In genomic region chr9:69125011-69125786, GRCm38 (mm10) we compare ENCODE assay signal across 8 mouse cellular contexts.
DNase-seq lines count a peak whose midpoint lies in the region; ATAC-seq and TF ChIP-seq lines count a peak whose summit lies in the region.

No protein-coding gene starts in this region.

- H3K4me3 ChIP-seq in spleen, adult 2 months (ENCODE audit: extremely low read depth, insufficient read depth, insufficient read length), result peak overlapping the region; percentile 58; the same call in 1 of the 2 replicates
- peak overlapping the region; percentile 41 for H3K4me3 ChIP-seq in embryonic facial prominence, embryonic 10.5 days
- peak overlapping the region; percentile 60 for H3K4me3 ChIP-seq in kidney, adult 2 months (ENCODE audit: insufficient read depth, low read depth, low read length)
- H3K4me3 ChIP-seq in limb, embryonic 14.5 days (replicated peaks; ENCODE audit: low read length), result no peak overlapping the region; the same call in 1 of the 2 replicates
- H3K4me3 ChIP-seq in midbrain, embryonic 14.5 days (replicated peaks; ENCODE audit: low read depth, low read length), result 0 out of 2 replicates have a peak overlapping the region, but pooled peaks have one; percentile 5

- peaks cover 3% of the 10 kb centered on the region; the same call in 1 of the 2 replicates for H3K4me1 ChIP-seq in spleen, adult 2 months (ENCODE audit: control insufficient read depth, insufficient read depth, insufficient read length)
- peaks cover 27% of the 10 kb centered on the region for H3K4me1 ChIP-seq in embryonic facial prominence, embryonic 10.5 days
- H3K4me1 ChIP-seq in kidney, adult 2 months (ENCODE audit: control insufficient read depth, insufficient read depth, low read length), result peaks cover 7% of the 10 kb centered on the region
- peaks cover 25% of the 10 kb centered on the region for H3K4me1 ChIP-seq in limb, embryonic 14.5 days (ENCODE audit: control insufficient read depth, insufficient read depth, low read length)
- H3K4me1 ChIP-seq in midbrain, embryonic 14.5 days (ENCODE audit: control insufficient read depth, insufficient read depth, low read length), result peaks cover 11% of the 10 kb centered on the region; the same call in 1 of the 2 replicates

- no peak overlapping the region for H3K9ac ChIP-seq in limb, embryonic 14.5 days (ENCODE audit: low read depth, low read length, severe bottlenecking)
- no peak overlapping the region for H3K9ac ChIP-seq in midbrain, embryonic 14.5 days (replicated peaks; ENCODE audit: low read length)

- DNase-seq in spleen, adult 2 months (ENCODE audit: low read depth in 1 of 2, low spot score in 2 of 2), result peak in 1 of 2 experiments; percentile 14
- DNase-seq in spleen, adult 12 weeks (ENCODE audit: low spot score), result no peak
- peak; percentile 52 for DNase-seq in embryonic facial prominence, embryonic 10.5 days (ENCODE audit: low spot score)
- peak; percentile 83 to 84 for DNase-seq in heart, adult 9 months (ENCODE audit: low spot score in 2 of 2)
- DNase-seq in kidney, adult 2 months, result peak; percentile 78
- no peak for DNase-seq in limb, embryonic 14.5 days (ENCODE audit: low spot score)
- DNase-seq in midbrain, embryonic 14.5 days, result peak; percentile 67
- DNase-seq in telencephalon, adult 2 months (ENCODE audit: low read depth, low spot score), result peak; percentile 47

- peak overlapping the region; percentile 81 for H3K27ac ChIP-seq in spleen, adult 2 months (ENCODE audit: insufficient read depth, low read length)
- 0 out of 2 replicates have a peak overlapping the region, but pooled peaks have one; percentile 14 for H3K27ac ChIP-seq in embryonic facial prominence, embryonic 10.5 days (replicated peaks)
- peak overlapping the region; percentile 85; the same call in 1 of the 2 replicates for H3K27ac ChIP-seq in kidney, adult 2 months (ENCODE audit: insufficient read depth, low read depth, low read length)
- H3K27ac ChIP-seq in limb, embryonic 14.5 days (replicated peaks; ENCODE audit: low read depth, low read length), result no peak overlapping the region
- H3K27ac ChIP-seq in midbrain, embryonic 14.5 days (replicated peaks; ENCODE audit: low read depth, low read length), result no peak overlapping the region

- no peaks in the 10 kb centered on the region for H3K27me3 ChIP-seq in spleen, adult 2 months (ENCODE audit: control insufficient read depth, insufficient read depth, low read length)
- peaks cover 30% of the 10 kb centered on the region for H3K27me3 ChIP-seq in embryonic facial prominence, embryonic 10.5 days (replicated peaks; ENCODE audit: low read depth, poor library complexity, severe bottlenecking)
- H3K27me3 ChIP-seq in kidney, adult 2 months (replicated peaks; ENCODE audit: control insufficient read depth, insufficient read depth, low read length), result no peaks in the 10 kb centered on the region
- H3K27me3 ChIP-seq in limb, embryonic 14.5 days (ENCODE audit: control insufficient read depth, insufficient read depth, low read length), result 0 out of 2 replicates have a peak, but pooled peaks cover 5% of the 10 kb centered on the region
- no peaks in the 10 kb centered on the region for H3K27me3 ChIP-seq in midbrain, embryonic 14.5 days (ENCODE audit: control insufficient read depth, insufficient read depth, low read length)

- no peak for ATAC-seq in limb, embryonic 14.5 days (ENCODE audit: low FRiP score, low read depth)
- no peak for ATAC-seq in midbrain, embryonic 14.5 days (ENCODE audit: low FRiP score, low TSS enrichment)

- WGBS in spleen, adult 2 months, result under 1% methylated on average over 22 of the region's 22 CpGs
- 22% methylated on average over 22 of the region's 22 CpGs for WGBS in embryonic facial prominence, embryonic 10.5 days
- WGBS in kidney, adult 2 months, result 3% methylated on average over 22 of the region's 22 CpGs
- WGBS in limb, embryonic 14.5 days, result 2% methylated on average over 22 of the region's 22 CpGs
- WGBS in midbrain, embryonic 14.5 days, result 11% methylated on average over 22 of the region's 22 CpGs

- H3K36me3 ChIP-seq in spleen, adult 2 months (ENCODE audit: control insufficient read depth, insufficient read depth, low read length), result no peaks in the 10 kb centered on the region
- H3K36me3 ChIP-seq in embryonic facial prominence, embryonic 10.5 days (replicated peaks), result no peaks in the 10 kb centered on the region
- no peaks in the 10 kb centered on the region for H3K36me3 ChIP-seq in kidney, adult 2 months (ENCODE audit: control insufficient read depth, insufficient read depth, low read length)
- no peaks in the 10 kb centered on the region for H3K36me3 ChIP-seq in limb, embryonic 14.5 days (ENCODE audit: control insufficient read depth, insufficient read depth, low read length)
- no peaks in the 10 kb centered on the region for H3K36me3 ChIP-seq in midbrain, embryonic 14.5 days (ENCODE audit: control insufficient read depth, insufficient read depth, low read length)

- peak overlapping the region; percentile 46 for H3K4me2 ChIP-seq in limb, embryonic 14.5 days (replicated peaks; ENCODE audit: low read depth, low read length, severe bottlenecking)
- peak overlapping the region; percentile 46 for H3K4me2 ChIP-seq in midbrain, embryonic 14.5 days (ENCODE audit: low read length)

- TF ChIP-seq POLR2A in spleen, adult 2 months (IDR thresholded peaks at IDR 0.05; ENCODE audit: low read depth, low read length), result no peak
- no peak for TF ChIP-seq POLR2A in kidney, adult 2 months (IDR thresholded peaks at IDR 0.05; ENCODE audit: low read depth, low read length)
- TF ChIP-seq POLR2A in limb, embryonic 14.5 days (IDR thresholded peaks at IDR 0.05; ENCODE audit: borderline replicate concordance, extremely low read depth, insufficient read depth, insufficient read length), result no peak

- no peak for TF ChIP-seq CTCF in spleen, adult 2 months (IDR thresholded peaks at IDR 0.05; ENCODE audit: extremely low read depth, insufficient read depth, insufficient read length, insufficient replicate concordance)
- no peak for TF ChIP-seq CTCF in kidney, adult 2 months (conservative IDR thresholded peaks at IDR 0.05; ENCODE audit: insufficient read depth, insufficient read length, low read depth, low read length)

- H3K9me3 ChIP-seq in embryonic facial prominence, embryonic 10.5 days, result no peaks in the 10 kb centered on the region
- H3K9me3 ChIP-seq in limb, embryonic 14.5 days (ENCODE audit: control insufficient read depth, low read length), result no peaks in the 10 kb centered on the region
- no peaks in the 10 kb centered on the region for H3K9me3 ChIP-seq in midbrain, embryonic 14.5 days (ENCODE audit: control insufficient read depth, low read length)

Comparison
In these comparisons a context has a peak if more than half of its experiments do, and no peak if none do; other contexts are left out.
1. DNase-seq: peak in embryonic facial prominence, embryonic 10.5 days (single experiment), heart, adult 9 months (2 of 2), kidney, adult 2 months (single experiment), midbrain, embryonic 14.5 days (single experiment) and telencephalon, adult 2 months (single experiment); none in spleen, adult 12 weeks (single experiment) and limb, embryonic 14.5 days (single experiment).
2. H3K27ac ChIP-seq: peak in spleen, adult 2 months (single experiment), embryonic facial prominence, embryonic 10.5 days (single experiment) and kidney, adult 2 months (single experiment); none in limb, embryonic 14.5 days (single experiment) and midbrain, embryonic 14.5 days (single experiment).